Mouse (Mus musculus): ENCODE measurements around the gene Aes.

The Aes gene

DNA sequence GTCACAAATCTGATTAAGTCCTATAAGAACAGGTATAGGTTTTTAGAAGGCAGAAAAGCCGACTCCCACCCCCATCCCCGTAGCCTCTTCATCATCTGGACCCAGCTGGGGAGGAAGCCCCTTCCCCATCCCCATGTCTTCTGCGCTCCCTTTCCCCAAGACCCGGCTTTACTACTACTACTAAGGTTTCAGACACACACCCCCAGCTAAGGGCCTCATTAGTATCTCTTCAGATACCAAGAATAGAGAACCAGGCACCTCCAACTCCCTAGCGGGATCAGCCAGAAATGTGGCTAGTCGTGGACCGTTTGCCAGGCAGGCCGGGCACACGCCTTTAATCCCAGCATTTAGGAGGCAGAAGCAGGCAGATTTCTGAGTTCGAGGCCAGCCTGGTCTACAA lies 40.8 kb downstream of the Aes start:
- DNase-seq = no peak

- DNase-seq = peak; percentile 95 to 96
Measured at GRCm38 (mm10) chr10:81600738-81601203, 41.5 kb downstream of the Aes start, which contains the start of gene Tle6. Gene Tle6, minus strand, starts transcription at chr10:81601073.

DNA sequence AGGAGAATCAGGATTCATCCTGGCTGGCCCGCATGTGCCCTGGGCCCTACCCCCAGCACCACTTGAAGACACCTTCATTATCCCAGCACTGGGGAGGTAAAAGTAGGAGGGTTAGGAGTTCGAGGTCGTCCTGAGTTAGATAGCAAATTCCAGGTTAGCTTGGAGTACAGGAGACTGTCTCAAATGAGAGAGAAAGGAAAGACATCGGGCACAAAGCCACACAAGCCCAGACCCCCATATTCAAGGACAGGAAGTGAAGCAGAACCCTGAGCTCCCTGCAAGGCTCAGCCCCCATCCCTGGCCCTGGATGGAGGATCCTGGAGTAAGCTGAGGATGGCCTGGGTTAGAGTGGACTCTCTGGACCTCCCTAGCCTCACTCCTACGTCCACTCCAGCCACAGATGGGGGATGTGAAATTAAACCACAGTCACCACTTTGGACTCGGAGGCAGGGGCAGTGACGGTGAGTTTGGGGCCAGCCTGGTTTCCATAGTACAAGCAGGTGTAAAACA lies 42.2 kb downstream of the Aes start:
- no peak for DNase-seq

DNA sequence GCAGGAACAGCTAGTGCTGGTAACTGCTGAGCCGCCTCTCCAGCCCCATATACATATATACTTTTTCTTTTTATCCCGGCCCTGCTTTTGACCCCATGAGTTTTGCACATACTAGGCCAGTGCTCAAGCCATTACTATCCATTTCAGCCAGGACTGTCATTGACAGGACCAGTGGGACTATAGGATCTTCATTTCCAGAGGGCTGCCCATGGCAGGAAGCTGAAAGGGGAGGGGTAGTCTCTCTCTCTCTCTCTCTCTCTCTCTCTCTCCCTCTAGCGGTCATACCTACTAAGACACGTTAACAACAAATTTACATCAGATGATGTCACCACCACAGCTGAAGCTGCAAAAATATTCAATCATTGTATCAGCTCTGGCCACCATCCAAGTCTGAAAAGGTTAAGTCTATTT lies 43.5 kb downstream of the Aes start:
- peak; percentile 37 to 62 for DNase-seq

GRCm38 (mm10) chr10:81604019-81604967 lies 45.0 kb downstream of the Aes start:
- DNase-seq = no peak

GRCm38 (mm10) chr10:81604968-81605665 lies 45.8 kb downstream of the Aes start:
- peak; percentile 89 to 92 for DNase-seq

GRCm38 (mm10) chr10:81605666-81605973 lies 46.3 kb downstream of the Aes start:
- DNase-seq = no peak

- DNase-seq = peak; percentile 92 to 93
Measured at GRCm38 (mm10) chr10:81605974-81606751, 46.9 kb downstream of the Aes start, which contains the start of gene BC025920. Gene BC025920, plus strand, starts transcription at chr10:81606270.

DNA sequence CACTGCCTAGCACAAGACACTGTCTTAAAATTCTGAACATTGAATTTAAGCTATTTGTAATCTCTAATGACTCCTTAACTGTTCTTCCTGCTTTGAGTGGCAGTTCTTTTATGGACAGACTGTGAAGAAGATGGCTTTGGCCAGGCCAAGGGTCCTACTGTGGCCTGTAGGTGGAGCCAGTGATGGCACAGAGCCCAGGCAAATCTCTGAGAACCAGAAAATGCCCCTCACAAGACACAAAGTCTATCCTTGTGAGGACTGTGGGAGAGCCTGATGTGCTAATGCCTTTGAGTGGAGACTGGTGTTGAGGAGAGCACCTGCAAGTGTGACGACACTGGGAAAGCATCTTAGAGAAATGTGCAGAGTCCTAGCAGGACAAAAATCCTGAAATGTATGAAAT lies 49.0 kb downstream of the Aes start:
- no peak for DNase-seq

GRCm38 (mm10) chr10:81612779-81613178 lies 53.5 kb downstream of the Aes start:
- DNase-seq = no peak

DNA sequence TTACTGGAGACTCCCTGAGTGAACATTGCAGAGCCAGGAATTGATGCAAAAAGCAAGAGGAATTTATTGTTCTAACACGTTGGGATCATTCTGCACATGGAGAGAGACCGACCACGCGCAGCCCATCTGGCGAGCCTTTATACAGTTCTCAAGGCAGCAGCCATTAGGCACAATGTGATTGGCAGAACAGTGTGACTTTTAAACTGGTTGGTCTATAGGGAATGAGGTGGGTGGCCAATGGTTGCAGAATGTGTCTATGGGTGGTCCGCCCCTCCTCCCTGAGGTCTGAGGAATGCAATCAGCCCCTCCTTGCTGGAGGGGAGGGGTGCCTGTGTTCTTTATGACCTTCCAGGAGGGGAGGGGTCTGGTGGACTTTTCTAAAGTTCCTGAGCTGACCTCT lies 56.2 kb downstream of the Aes start:
- no peak for DNase-seq
